Mouse (Mus musculus): ENCODE data around the gene Myl10.

DNA sequence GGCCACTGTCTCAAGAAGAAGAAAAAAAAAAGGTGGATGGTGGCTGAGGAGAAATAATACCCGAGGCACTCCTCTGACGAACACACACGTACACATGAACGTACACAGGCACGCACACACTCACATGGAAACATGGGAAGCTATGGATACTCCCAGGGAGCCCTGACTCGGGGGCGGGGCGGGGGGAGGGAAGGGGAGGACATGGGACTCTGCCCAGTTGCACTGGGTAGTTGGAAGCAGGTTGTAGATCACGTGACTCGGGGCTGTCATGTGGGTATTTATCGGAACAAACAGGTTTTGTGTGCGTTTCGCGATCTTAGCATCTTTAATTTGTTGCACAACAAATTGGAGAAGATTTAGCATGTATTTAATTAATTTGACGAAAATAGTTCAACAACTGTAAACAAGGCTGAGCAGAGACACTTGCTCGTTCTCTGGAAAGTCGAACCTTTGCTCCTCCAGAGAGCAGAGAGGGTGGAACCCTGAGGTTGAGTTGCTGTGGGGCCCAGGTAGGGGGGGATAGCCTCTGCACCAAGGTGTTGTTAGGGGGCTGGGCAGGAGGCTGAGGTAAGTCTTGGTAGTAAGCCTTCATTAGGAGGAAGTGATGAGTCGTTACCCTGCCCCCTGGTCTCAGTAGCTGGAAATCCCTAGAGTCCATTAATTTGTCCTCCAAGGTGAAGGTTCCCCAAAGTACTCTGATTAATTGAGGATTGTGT, 16.5 kb upstream of the Myl10 start:
- TF ChIP-seq POLR2A (IDR thresholded peaks at IDR 0.05; ENCODE audit: borderline replicate concordance, extremely low read depth, low read depth, low read length) (no peak), CTCF (IDR thresholded peaks at IDR 0.05; ENCODE audit: insufficient read depth, low read length) (no peak)
